Mouse (Mus musculus) hematopoietic multipotent progenitor cell, adult 10-12 weeks (in vitro differentiated cells): ENCODE data around the gene Nr2c2ap. TPM values are rescaled to one million over a fixed set of nuclear protein-coding genes. Genes with fewer than 3 reads are reported as not detected.

Source experiments
- polyA plus RNA-seq: library from polyadenylated mRNA; stranded (reverse); fragments of >175 nt; gene quantifications from 2 replicates; pipeline ENCODE4 v1.2.3, GENCODE M21; 2012; ENCODE audit warnings: low replicate concordance

The Nr2c2ap gene
- polyA plus RNA-seq, result 6.3 and 14.2 TPM in 2 replicates

GRCm38 (mm10) chr8:70131166-70131883 is at the start of gene Nr2c2ap:
TSS of gene Nr2c2ap (plus strand) at chr8:70131333.

GRCm38 (mm10) chr8:70083285-70083684 is 47.8 kb upstream of the Nr2c2ap start, which contains the start of gene Hapln4:
TSS of gene Hapln4 (plus strand) at chr8:70083457.

GRCm38 (mm10) chr8:70120667-70121066 is 10.5 kb upstream of the Nr2c2ap start, which contains the start of gene Ncan:
TSS of gene Ncan (minus strand) at chr8:70120873.

GRCm38 (mm10) chr8:70139026-70139857 is 8.1 kb downstream of the Nr2c2ap start, which contains the start of the genes Rfxank, Borcs8 and Mef2b:
TSS of gene Rfxank (minus strand) at chr8:70139154.
TSS of gene Borcs8 (plus strand) at chr8:70139499.
TSS of gene Mef2b (plus strand) at chr8:70139711.

DNA sequence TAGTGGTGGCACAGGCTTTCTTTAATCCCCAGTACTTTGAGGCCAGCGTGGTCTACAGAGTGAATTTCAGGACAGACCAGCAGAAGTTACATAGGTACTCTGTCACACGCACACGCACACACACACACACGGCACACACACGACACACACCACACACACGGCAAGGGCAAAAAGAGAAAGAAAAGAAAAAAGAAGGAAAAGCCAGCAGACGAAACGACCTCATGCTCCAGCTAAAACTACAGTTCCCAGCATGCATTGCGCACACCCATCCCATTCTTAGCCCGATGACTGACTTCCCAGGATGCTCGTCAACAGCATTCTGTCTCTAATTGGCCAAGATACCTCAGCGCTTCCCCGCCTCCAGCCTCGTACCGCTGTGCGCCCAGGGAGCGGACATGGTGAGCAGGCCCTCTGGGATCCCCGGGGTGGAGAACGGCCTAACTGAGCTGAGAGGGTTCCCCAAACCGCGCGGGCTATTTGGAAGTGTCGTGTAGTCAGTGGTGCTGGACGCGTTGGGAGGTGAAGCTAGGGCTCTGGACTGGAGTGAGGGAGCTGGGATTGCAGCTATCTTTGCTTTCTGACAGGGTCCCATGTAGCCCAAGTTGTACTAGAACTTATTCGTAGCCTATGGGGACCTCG is 41.0 kb downstream of the Nr2c2ap start, which contains the start of gene Tmem161a:
Tmem161a (plus strand) TSS at position 314 of the 639 bp plus-strand sequence.

Other genes starting within 250 kb of the Nr2c2ap start
- gene Cilp2, start 243.6 kb upstream of the Nr2c2ap start, polyA plus RNA-seq, result 0.24 and 0.53 TPM in 2 replicates
- gene Tssk6, start 229.1 kb upstream of the Nr2c2ap start, polyA plus RNA-seq, result 1.00 and 2.1 TPM in 2 replicates
- 95.4 and 115 TPM in 2 replicates for gene Ndufa13, start 228.8 kb upstream of the Nr2c2ap start, polyA plus RNA-seq
- 0.81 and 2.5 TPM in 2 replicates for gene Yjefn3, start 228.6 kb upstream of the Nr2c2ap start, polyA plus RNA-seq
- gene Gatad2a, start 134.9 kb upstream of the Nr2c2ap start, polyA plus RNA-seq, result 54.9 and 107 TPM in 2 replicates
- gene Mau2, start 88.6 kb upstream of the Nr2c2ap start, polyA plus RNA-seq, result 60.9 and 149 TPM in 2 replicates
- 38.1 and 63.8 TPM in 2 replicates for gene Sugp1, start 88.5 kb upstream of the Nr2c2ap start, polyA plus RNA-seq
- 0.69 and 0.95 TPM in 2 replicates for gene Tm6sf2, start 58.4 kb upstream of the Nr2c2ap start, polyA plus RNA-seq
- 0.03 and 0.07 TPM in 2 replicates for gene Hapln4, start 47.9 kb upstream of the Nr2c2ap start, polyA plus RNA-seq
- gene Ncan, start 10.5 kb upstream of the Nr2c2ap start, polyA plus RNA-seq, result 0.13 and 0.22 TPM in 2 replicates
- 6.1 and 18.1 TPM in 2 replicates for gene Rfxank, start 7.8 kb downstream of the Nr2c2ap start, polyA plus RNA-seq
- gene Borcs8, start 8.2 kb downstream of the Nr2c2ap start, polyA plus RNA-seq, result 8.0 and 46.2 TPM in 2 replicates
- 8.0 and 22.3 TPM in 2 replicates for gene Mef2b, start 8.4 kb downstream of the Nr2c2ap start, polyA plus RNA-seq
- gene Tmem161a, start 41.0 kb downstream of the Nr2c2ap start, polyA plus RNA-seq, result 104 and 138 TPM in 2 replicates
- gene Slc25a42, start 81.0 kb downstream of the Nr2c2ap start, polyA plus RNA-seq, result 10.1 and 12.4 TPM in 2 replicates
- 40.6 and 92.2 TPM in 2 replicates for gene Sugp2, start 102.9 kb downstream of the Nr2c2ap start, polyA plus RNA-seq
- gene Armc6, start 103.1 kb downstream of the Nr2c2ap start, polyA plus RNA-seq, result 8.9 and 12.0 TPM in 2 replicates
- 14.2 and 18.3 TPM in 2 replicates for gene Homer3, start 151.5 kb downstream of the Nr2c2ap start, polyA plus RNA-seq
- 25.7 and 31.1 TPM in 2 replicates for gene Ddx49, start 171.2 kb downstream of the Nr2c2ap start, polyA plus RNA-seq
- gene Cope, start 171.2 kb downstream of the Nr2c2ap start, polyA plus RNA-seq, result 177 and 198 TPM in 2 replicates
- 0.26 and 1.4 TPM in 2 replicates for gene Cers1, start 184.4 kb downstream of the Nr2c2ap start, polyA plus RNA-seq
- 0.27 and 0.54 TPM in 2 replicates for gene Gdf1, start 198.5 kb downstream of the Nr2c2ap start, polyA plus RNA-seq
- gene Upf1, start 221.9 kb downstream of the Nr2c2ap start, polyA plus RNA-seq, result 89.7 and 137 TPM in 2 replicates
- 0.09 and 0.41 TPM in 2 replicates for gene Comp, start 242.2 kb downstream of the Nr2c2ap start, polyA plus RNA-seq